Mouse (Mus musculus): ENCODE measurements at regions not wholly inside any gene's neighbourhood (a gene's known extent, or its start where the extent isn't known, plus 50 kb on each side); places are given as distances from the start of the nearest gene placed in this dataset.
A peak's percentile ranks its signal among the peaks of the same experiment; 100 is the strongest.

- Histone ChIP-seq H3K4me3 (no peak overlapping the region), H3K27me3 (no peaks in the 10 kb centered on the region), H3K9ac (no peak overlapping the region), H3K36me3 (ENCODE audit: poor library complexity, severe bottlenecking) (no peaks in the 10 kb centered on the region), H3K9me3 (replicated peaks) (no peaks in the 10 kb centered on the region), H3K4me2 (no peak overlapping the region), H3K4me1 (peaks cover 11% of the 10 kb centered on the region), H3K27ac (no peak overlapping the region)
- no peak for ATAC-seq
- whole genome bisulfite sequencing = 93% methylated on average over 2 of the region's 2 CpGs
These were observed 313.1 kb downstream of the Spry2 start for GRCm38 (mm10) chr14:105583497-105583896.

DNA sequence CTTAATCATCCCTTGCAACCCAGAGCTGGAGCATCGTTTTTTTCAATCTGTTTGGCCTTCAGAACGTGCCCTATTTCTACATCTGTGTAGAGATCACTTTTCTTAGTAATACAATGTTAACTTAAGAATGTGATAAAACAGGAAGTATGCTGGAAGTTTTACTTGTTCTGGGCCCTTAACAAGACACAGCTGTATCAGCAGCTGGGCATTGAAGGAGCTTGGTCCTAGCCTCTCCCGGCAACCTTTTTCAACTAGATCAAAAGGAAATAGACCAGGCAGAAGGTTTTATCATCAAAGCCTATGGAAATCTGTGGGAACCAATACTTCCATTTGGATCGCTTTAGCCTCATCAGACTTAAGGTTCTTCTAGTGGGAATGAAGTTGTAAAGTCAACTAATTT lies 317.9 kb downstream of the Ndfip2 start:
- no peak overlapping the region for H3K27ac ChIP-seq
- H3K27me3 ChIP-seq = peaks cover 9% of the 10 kb centered on the region
- H3K9ac ChIP-seq = no peak overlapping the region
- H3K4me2 ChIP-seq = no peak overlapping the region
- H3K4me1 ChIP-seq = 0 out of 2 replicates have a peak, but pooled peaks cover 3% of the 10 kb centered on the region
- H3K36me3 ChIP-seq (ENCODE audit: poor library complexity, severe bottlenecking) = no peaks in the 10 kb centered on the region
- H3K9me3 ChIP-seq (replicated peaks) = no peaks in the 10 kb centered on the region
- 79% methylated on average over 4 of the region's 4 CpGs for WGBS
- ATAC-seq = no peak
- H3K4me3 ChIP-seq = no peak overlapping the region

DNA sequence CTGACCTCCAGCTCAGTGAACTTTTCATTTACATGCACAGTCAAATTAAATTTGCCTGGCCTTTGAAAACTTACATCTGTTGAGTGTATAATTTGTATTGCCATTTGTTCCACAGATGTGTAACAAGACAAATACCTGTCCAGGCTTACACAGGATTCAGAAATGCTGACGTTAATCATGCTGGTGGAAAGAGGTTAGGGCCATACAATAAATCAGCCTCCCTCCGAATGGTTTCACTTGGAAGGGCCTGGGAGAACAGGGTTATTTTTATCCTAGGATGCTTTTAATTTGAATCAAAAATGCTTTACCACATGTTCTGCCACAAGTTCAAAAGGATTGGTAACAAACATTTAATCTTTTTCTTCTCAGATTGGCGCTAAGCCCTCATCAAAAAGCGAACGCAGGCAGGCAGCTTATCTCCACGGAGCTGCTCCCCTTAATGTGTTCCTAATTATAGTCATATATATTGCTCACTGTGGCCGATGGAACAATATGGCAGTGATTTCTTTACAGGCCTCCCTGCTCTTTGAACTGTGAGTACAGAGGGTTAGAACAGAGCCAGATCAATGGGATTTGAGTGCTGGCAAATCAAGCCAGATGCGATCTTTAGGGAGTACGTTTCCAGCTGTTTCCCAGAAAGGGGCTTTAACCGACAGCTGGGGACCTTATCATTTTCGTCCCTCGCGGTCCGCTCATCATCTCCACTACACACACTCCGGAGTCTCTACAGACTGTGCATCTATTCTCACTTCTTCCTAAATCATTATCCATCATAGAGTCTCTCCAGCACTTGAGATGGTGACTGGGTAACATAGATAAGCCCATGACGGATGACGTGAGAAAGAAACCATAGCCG lies 313.9 kb downstream of the Ndfip2 start:
- Histone ChIP-seq H3K27me3 (peaks cover 13% of the 10 kb centered on the region), H3K9me3 (replicated peaks) (no peaks in the 10 kb centered on the region), H3K4me2 (no peak overlapping the region), H3K27ac (no peak overlapping the region), H3K4me1 (0 out of 2 replicates have a peak, but pooled peaks cover 3% of the 10 kb centered on the region), H3K9ac (no peak overlapping the region), H3K36me3 (ENCODE audit: poor library complexity, severe bottlenecking) (no peaks in the 10 kb centered on the region), H3K4me3 (no peak overlapping the region)
- peak; percentile 78 for ATAC-seq
- WGBS = 42% methylated on average over 18 of the region's 18 CpGs

DNA sequence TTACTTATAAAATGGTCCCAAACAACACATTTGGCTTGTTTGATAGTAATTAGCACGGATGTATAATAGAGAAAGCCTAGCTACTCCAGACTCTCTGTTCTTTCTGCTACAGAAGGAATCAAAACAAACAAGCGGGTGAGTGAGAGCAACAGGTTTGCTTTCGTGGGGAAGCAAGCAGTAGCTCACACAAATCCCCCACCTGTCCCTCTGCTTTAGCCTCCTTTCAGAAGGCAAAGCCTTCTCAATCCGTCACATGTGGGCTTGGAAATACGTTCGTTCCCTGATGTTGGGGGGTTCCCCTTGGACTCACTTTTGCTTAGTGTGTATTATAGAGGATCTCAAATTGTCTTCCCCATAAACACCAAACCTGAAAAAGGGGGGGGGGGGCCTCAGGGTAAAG lies 311.8 kb downstream of the Ndfip2 start:
- H3K4me1 ChIP-seq = 0 out of 2 replicates have a peak, but pooled peaks cover 3% of the 10 kb centered on the region
- no peak overlapping the region for H3K4me2 ChIP-seq
- H3K27me3 ChIP-seq = peaks cover 13% of the 10 kb centered on the region
- no peaks in the 10 kb centered on the region for H3K9me3 ChIP-seq (replicated peaks)
- H3K4me3 ChIP-seq = no peak overlapping the region
- no peaks in the 10 kb centered on the region for H3K36me3 ChIP-seq (ENCODE audit: poor library complexity, severe bottlenecking)
- ATAC-seq = no peak
- 46% methylated on average over 6 of the region's 6 CpGs for WGBS
- H3K27ac ChIP-seq = no peak overlapping the region
- no peak overlapping the region for H3K9ac ChIP-seq

- 0 out of 2 replicates have a peak, but pooled peaks cover under 1% of the 10 kb centered on the region for H3K27me3 ChIP-seq
- no peak overlapping the region for H3K4me3 ChIP-seq
- no peaks in the 10 kb centered on the region for H3K36me3 ChIP-seq (ENCODE audit: poor library complexity, severe bottlenecking)
- no peak overlapping the region for H3K4me2 ChIP-seq
- H3K4me1 ChIP-seq = no peaks in the 10 kb centered on the region
- ATAC-seq = no peak
- H3K9ac ChIP-seq = no peak overlapping the region
- no peak overlapping the region for H3K27ac ChIP-seq
- H3K9me3 ChIP-seq (replicated peaks) = no peaks in the 10 kb centered on the region
- WGBS = 88% methylated on average over 16 of the region's 16 CpGs
These were observed 307.5 kb downstream of the Ndfip2 start for GRCm38 (mm10) chr14:105565827-105566226.

- H3K9ac ChIP-seq = no peak overlapping the region
- no peaks in the 10 kb centered on the region for H3K9me3 ChIP-seq (replicated peaks)
- 91% methylated on average over 2 of the region's 2 CpGs for WGBS
- H3K27ac ChIP-seq = no peak overlapping the region
- no peak overlapping the region for H3K4me3 ChIP-seq
- H3K4me2 ChIP-seq = no peak overlapping the region
- no peaks in the 10 kb centered on the region for H3K4me1 ChIP-seq
- H3K27me3 ChIP-seq = no peaks in the 10 kb centered on the region
- ATAC-seq = no peak
- H3K36me3 ChIP-seq (ENCODE audit: poor library complexity, severe bottlenecking) = no peaks in the 10 kb centered on the region
These were observed 304.5 kb downstream of the Ndfip2 start for GRCm38 (mm10) chr14:105562843-105563242.

- H3K27ac ChIP-seq = no peak overlapping the region
- whole genome bisulfite sequencing = 78% methylated on average over 3 of the region's 3 CpGs
- H3K9ac ChIP-seq = no peak overlapping the region
- ATAC-seq = no peak
- H3K36me3 ChIP-seq (ENCODE audit: poor library complexity, severe bottlenecking) = no peaks in the 10 kb centered on the region
- no peak overlapping the region for H3K4me3 ChIP-seq
- H3K4me1 ChIP-seq = no peaks in the 10 kb centered on the region
- no peak overlapping the region for H3K4me2 ChIP-seq
- H3K27me3 ChIP-seq = no peaks in the 10 kb centered on the region
- no peaks in the 10 kb centered on the region for H3K9me3 ChIP-seq (replicated peaks)
These were observed 298.4 kb downstream of the Ndfip2 start for GRCm38 (mm10) chr14:105556813-105557212.

DNA sequence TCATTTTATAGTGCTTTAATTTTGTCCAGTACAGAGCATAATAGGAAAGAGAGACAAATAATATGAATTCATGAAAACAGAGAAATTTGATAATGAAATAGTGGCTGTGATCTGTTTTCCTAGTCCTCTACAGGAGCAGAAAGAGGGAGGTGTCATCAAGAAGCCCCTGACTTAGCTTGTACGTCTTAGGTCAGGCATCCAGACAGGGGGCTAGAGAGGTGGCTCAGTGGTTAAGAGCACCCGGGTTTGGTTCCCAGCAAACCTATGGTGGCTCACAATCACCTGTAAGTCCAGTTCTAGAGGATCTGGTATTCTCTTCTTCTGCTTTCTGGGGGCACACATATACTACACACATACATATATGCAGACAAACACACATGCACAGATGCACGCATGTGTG lies 285.7 kb downstream of the Ndfip2 start:
- H3K27me3 ChIP-seq = 0 out of 2 replicates have a peak, but pooled peaks cover 4% of the 10 kb centered on the region
- H3K9ac ChIP-seq = no peak overlapping the region
- H3K4me1 ChIP-seq = peaks cover 11% of the 10 kb centered on the region
- H3K36me3 ChIP-seq (ENCODE audit: poor library complexity, severe bottlenecking) = no peaks in the 10 kb centered on the region
- H3K4me2 ChIP-seq = no peak overlapping the region
- no peak overlapping the region for H3K27ac ChIP-seq
- no peaks in the 10 kb centered on the region for H3K9me3 ChIP-seq (replicated peaks)
- WGBS = 87% methylated on average over 3 of the region's 3 CpGs
- ATAC-seq = no peak
- no peak overlapping the region for H3K4me3 ChIP-seq

GRCm38 (mm10) chr14:105542486-105543145 lies 284.2 kb downstream of the Ndfip2 start:
- Histone ChIP-seq H3K36me3 (ENCODE audit: poor library complexity, severe bottlenecking) (no peaks in the 10 kb centered on the region), H3K27ac (no peak overlapping the region; the same call in 1 of the 2 replicates), H3K9ac (peak overlapping the region; percentile 48), H3K4me1 (peaks cover 11% of the 10 kb centered on the region), H3K4me2 (peak overlapping the region; percentile 57), H3K27me3 (0 out of 2 replicates have a peak, but pooled peaks cover 4% of the 10 kb centered on the region), H3K4me3 (peak overlapping the region; percentile 25), H3K9me3 (replicated peaks) (no peaks in the 10 kb centered on the region)
- WGBS = 3% methylated on average over 15 of the region's 15 CpGs
- ATAC-seq = peak; percentile 60; the same call in 1 of the 2 replicates

DNA sequence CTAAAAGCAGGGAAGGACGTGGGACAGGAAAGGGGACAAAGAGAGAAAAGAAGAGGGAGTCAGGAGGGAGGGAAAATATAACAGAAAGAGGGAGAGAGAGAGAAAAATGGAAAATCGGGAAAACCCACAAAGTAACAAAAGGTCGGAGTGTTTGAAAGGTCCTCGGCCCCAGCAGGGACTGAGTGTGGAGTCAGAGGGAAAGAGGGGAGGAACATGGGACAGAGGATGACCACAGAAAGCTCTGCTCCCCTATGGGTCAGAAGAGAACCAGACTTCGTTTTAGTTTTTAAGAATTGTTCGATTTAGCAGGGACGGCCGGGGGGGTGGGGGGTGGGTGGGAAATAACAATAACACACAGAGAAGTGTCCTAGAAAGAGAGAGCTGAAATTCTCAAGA lies 283.7 kb downstream of the Ndfip2 start:
- ATAC-seq = no peak
- H3K4me3 ChIP-seq = no peak overlapping the region
- no peaks in the 10 kb centered on the region for H3K36me3 ChIP-seq (ENCODE audit: poor library complexity, severe bottlenecking)
- no peak overlapping the region; the same call in 1 of the 2 replicates for H3K27ac ChIP-seq
- no peaks in the 10 kb centered on the region for H3K9me3 ChIP-seq (replicated peaks)
- H3K4me2 ChIP-seq = peak overlapping the region; percentile 57
- WGBS = 23% methylated on average over 8 of the region's 8 CpGs
- 0 out of 2 replicates have a peak, but pooled peaks cover 4% of the 10 kb centered on the region for H3K27me3 ChIP-seq
- H3K4me1 ChIP-seq = peaks cover 11% of the 10 kb centered on the region
- H3K9ac ChIP-seq = no peak overlapping the region

- Histone ChIP-seq H3K4me3 (no peak overlapping the region), H3K36me3 (ENCODE audit: poor library complexity, severe bottlenecking) (no peaks in the 10 kb centered on the region), H3K27ac (no peak overlapping the region), H3K9ac (no peak overlapping the region), H3K9me3 (replicated peaks) (peaks cover 6% of the 10 kb centered on the region; the same call in 1 of the 2 replicates), H3K4me1 (no peaks in the 10 kb centered on the region), H3K27me3 (no peaks in the 10 kb centered on the region), H3K4me2 (no peak overlapping the region)
- no peak for ATAC-seq
- WGBS = 82% methylated on average over 10 of the region's 10 CpGs
These were observed 273.9 kb downstream of the Ndfip2 start for GRCm38 (mm10) chr14:105532168-105532745.

- Histone ChIP-seq H3K4me3 (no peak overlapping the region), H3K9ac (no peak overlapping the region), H3K36me3 (ENCODE audit: poor library complexity, severe bottlenecking) (no peaks in the 10 kb centered on the region), H3K27ac (no peak overlapping the region), H3K4me2 (no peak overlapping the region), H3K4me1 (no peaks in the 10 kb centered on the region), H3K9me3 (replicated peaks) (no peaks in the 10 kb centered on the region), H3K27me3 (no peaks in the 10 kb centered on the region)
- no peak for ATAC-seq
- WGBS = 80% methylated on average over 6 of the region's 6 CpGs
These were observed 269.7 kb downstream of the Ndfip2 start for GRCm38 (mm10) chr14:105528107-105528506.

Data from forebrain, embryonic 13.5 days (tissue).